Mouse (Mus musculus) G1E (cell line): ENCODE data around the gene Mtx3.

Experiments
- CTCF ChIP-seq: IDR thresholded peaks from 2 replicates; pipeline ENCODE4 v1.5.1; 2012; ENCODE audit warnings: low read depth, low read length, inconsistent platforms, mixed read lengths
- GATA1 ChIP-seq: IDR thresholded peaks from 2 replicates; pipeline ENCODE4 v1.6.1; 2012; ENCODE audit warnings: borderline replicate concordance, low read length, inconsistent platforms, mixed read lengths
- GATA2 ChIP-seq: IDR thresholded peaks from 2 replicates; pipeline ENCODE4 v1.6.1; 2012; ENCODE audit warnings: low read depth, low read length, inconsistent platforms, borderline replicate concordance
- POLR2AphosphoS5 ChIP-seq: IDR thresholded peaks from 2 replicates; pipeline ENCODE4 v1.6.1; 2012; ENCODE audit warnings: low read depth, low read length, inconsistent platforms; ENCODE audit not compliant: insufficient replicate concordance
- TAL1 ChIP-seq: conservative IDR thresholded peaks from 2 replicates; pipeline ENCODE4 v1.6.1; 2012; ENCODE audit warnings: low read depth, low read length, inconsistent platforms, mixed read lengths

DNA sequence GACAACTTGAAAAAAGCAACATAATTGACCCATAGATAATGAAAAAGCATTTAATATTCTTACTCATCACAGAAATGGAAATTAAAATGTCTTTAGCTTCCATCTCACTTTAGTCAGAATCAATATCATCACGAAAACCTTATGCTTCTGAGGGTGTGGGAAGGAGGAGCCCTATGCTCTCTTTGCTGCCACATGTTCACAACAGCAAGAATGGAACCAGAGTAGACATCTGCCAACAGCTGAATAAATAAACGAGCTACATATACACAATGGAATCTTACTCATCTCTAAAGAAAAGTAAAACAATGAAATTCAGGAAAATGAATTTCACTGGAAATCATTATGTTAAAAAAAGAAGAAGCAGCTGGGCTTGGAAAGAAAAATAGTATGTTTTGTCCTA lies 45.7 kb upstream of the Mtx3 start:
- TF ChIP-seq CTCF = no peak
- TF ChIP-seq TAL1 = no peak
- no peak for TF ChIP-seq GATA1
- TF ChIP-seq GATA2 = no peak
- TF ChIP-seq POLR2AphosphoS5 = no peak
